Mouse (Mus musculus) R1 (cell line): ENCODE data around the gene Lrrfip2.

Experiments
- DNase-seq: peaks from one replicate; pipeline ENCODE4 v3.0.0-alpha.2; 2018; ENCODE audit warnings: low read depth, low spot score

Lrrfip2 gene

DNA sequence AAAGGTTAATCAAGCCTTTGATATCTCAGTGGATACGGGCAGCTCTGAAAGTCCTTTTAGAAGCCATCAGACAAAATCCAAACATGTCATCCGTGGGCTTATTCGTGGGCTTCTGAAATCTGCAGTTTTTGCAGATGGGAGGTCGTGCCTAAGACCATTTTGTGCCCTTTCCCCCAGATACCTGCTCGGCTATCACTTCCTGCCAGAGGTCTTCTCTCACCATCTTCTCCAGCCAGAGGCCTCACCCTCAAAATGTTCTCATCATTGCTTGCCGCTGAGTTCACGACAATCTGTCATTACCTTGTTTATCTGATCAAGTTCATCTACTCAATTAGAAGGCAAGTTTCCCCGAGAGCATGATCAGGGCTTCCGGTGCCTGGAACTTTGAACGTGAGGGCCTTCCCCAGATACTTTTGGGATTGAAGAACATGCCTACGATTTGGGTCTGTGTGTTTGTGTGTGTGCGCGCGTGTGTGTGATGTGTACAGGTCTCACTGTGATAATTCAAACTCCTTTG is at the start of gene Lrrfip2:
Lrrfip2 (plus strand) TSS at position 467 of the 517 bp plus-strand sequence.
- DNase-seq: no peak

DNA sequence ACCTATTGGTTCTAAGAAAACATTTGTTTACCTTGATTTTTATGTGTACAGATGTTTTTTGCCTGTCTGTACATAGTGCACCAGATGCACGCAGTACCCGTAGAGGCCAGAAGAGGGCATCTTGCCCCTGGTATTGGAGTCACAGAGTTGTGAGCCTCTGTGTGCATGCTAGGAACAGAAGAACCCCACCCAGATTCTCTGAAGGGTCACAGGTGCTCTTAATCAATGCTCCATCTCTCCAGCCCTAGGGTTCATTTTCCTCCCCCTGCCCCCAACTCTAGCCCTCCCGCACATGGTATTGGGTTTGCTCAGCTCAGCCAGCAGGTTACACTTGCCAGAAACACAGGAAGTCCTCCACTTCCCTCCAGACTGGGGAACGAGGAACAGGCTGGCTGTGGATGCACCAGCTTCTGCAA is 46.8 kb upstream of the Lrrfip2 start:
- peak; percentile 79 for DNase-seq

GRCm38 (mm10) chr9:111072175-111072574 is 45.2 kb upstream of the Lrrfip2 start:
- peak; percentile 53 for DNase-seq

DNA sequence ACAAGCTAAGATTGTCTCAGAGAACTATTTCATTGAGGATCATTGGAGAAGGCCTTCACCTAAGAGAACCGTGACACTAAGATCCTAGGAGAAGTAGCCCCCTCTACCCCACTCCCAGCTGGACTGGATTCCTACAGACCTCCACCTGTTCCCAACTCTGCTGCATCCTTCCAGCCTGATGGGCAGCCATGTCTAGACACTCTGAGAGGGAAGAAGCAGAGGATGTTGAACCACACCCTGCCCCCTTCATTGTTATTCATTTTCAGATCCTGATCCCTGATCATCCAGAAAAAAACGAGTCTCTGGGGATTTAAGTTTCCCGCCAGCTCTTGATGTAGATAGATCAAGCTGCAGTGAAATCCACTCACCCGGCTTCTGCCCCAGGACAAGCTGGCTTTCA is 44.4 kb upstream of the Lrrfip2 start:
- peak; percentile 63 for DNase-seq

DNA sequence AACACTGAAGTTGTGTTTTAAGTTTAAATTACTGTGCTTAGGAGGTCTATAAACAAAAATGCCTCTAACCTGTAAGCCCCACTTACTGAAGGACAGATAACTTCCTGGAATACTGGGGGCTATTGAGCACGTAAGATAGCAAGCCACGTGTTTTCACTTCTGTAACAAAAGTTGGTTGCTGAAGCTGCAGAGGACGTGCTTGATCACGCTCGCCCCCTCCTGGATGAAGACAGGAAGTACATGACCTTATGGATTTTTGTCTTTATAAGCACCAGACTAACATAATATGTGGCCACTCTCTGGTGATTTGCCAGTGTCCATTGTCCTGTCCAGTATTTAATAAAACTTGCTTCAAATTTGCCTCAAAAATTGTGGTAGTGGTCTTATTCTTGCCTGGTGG is 39.6 kb upstream of the Lrrfip2 start:
- peak; percentile 72 for DNase-seq

DNA sequence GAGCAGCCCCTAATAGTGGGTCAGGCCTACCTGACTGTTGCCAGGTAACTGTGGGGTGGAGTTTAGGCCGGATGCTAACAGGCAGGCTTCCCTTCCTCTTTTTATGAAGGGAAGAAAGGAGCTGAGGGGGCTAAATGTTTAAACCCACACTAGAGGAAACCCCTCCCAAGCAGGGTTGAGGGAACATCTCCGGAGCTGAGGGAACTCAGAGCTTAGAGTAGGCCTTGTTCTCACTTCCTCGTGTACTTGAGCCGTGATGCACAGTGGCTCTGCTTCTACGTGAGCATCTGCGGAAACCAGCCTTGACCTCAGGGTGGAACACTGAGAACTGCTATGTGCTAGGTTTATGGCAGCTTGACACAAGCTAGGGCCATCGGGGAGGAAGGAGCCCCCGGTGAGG is 36.6 kb upstream of the Lrrfip2 start:
- DNase-seq: no peak

DNA sequence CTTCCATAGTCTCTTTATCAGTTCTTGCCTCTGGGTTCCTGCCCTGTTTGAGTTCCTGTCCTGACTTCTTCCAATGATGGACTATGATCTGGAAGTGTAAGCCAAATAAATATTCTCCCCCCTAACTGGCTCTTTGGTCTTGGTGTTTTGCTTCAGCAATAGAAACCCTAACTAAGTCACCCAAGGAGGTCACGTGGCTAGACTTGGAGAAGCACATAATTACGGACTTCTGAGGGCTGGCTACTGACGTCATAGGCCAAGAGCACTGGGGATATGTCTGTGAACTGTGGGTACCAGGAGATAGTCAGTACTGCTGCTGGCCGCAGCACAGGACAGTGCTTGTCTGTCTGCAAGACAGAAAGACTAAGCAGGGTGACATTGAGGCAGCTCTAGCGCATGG is 35.6 kb upstream of the Lrrfip2 start:
- DNase-seq: no peak

- DNase-seq: no peak
Observed at GRCm38 (mm10) chr9:111085329-111085728, 32.1 kb upstream of the Lrrfip2 start.

- DNase-seq: no peak
Observed at GRCm38 (mm10) chr9:111086137-111086536, 31.3 kb upstream of the Lrrfip2 start.

DNA sequence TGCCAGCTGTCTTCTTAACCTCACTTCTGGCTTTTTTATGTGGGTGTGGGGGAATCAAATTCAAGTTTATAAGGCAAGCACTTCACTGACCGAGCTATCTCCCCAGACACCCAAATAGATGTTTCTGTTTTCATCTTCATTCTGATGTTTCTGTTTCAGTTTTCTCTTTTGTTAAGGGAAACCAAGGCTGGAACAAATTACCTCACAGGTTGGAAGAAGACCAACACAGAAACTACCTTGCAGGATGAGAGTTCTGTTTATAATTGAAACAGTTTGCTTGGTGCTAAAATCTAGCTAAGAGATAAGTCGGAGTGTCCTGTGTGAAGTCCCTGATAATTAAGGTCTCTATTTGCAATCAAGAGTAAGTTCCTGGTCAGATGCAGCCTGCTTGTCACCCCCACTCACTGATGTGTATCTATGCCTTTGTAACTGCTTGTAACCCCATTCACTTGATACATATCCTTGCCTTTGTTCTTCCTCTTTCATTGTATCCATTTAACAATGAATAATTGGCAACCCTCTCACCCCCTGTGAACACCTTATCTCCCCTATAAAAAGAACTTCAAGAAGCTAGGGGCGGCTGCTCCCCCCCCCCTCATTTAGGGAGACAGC is 30.3 kb upstream of the Lrrfip2 start:
- no peak for DNase-seq

- DNase-seq: no peak
Observed at GRCm38 (mm10) chr9:111087960-111088359, 29.4 kb upstream of the Lrrfip2 start.

GRCm38 (mm10) chr9:111088886-111089285 is 28.5 kb upstream of the Lrrfip2 start:
- no peak for DNase-seq

DNA sequence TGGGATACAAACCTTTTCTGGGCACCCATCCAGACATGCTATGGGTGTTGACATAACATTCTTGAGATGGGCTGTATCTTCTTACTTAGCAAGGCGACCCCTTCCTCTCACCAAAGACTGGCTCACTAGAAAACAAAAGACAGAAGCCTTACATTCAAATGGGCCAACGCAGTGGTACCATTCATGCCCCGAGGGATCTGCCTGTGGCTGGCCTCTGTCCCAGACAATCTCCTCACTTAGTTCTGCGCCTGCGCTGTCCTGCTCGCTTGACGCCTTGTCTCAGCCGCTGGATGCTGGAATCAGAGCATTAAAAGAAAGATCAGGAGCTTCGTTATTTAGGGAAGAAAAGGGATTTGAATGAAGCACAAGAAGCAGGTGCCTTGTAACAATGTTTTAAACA is 24.7 kb upstream of the Lrrfip2 start:
- DNase-seq: no peak

- DNase-seq: peak; percentile 76
Observed at GRCm38 (mm10) chr9:111093094-111093493, 24.3 kb upstream of the Lrrfip2 start.

DNA sequence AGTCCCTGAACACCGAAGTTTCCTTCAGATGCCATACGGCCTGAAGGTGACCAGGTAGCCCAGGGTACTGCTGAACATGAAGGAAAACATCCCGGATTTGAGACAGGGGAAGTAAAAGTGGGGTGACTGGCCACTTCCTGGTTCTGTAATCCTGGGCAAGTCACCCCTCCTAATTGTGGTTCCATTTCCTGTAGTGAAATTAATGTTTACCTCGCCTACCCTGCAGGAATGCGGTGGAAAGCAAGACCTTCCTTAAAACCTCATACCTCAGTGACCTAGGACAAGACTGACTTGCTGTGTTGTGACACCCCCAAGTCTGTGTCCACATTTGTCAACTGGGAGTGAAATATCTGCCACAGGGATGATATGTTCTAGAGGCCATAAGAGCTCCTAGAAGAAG is 22.8 kb upstream of the Lrrfip2 start:
- no peak for DNase-seq

DNA sequence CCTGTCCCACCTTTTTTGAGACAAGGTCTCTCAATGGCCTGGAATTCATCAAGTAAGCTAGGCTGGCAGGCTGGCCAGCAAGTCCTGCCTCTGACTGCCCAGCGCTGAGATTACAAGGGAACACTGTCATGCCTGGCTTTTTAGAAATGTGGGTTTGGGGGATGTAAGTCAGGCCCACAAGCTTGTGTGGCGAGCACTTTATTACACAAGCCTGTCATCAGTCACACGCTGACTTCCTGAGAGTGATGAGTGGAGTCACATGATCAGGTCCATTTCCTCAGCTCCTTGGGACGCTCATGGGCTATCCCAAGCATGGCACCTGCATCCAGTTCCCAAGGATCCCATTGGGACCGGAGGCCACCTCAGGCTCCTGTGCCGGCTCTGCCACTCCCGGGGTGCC is 21.7 kb upstream of the Lrrfip2 start:
- DNase-seq: no peak

GRCm38 (mm10) chr9:111096419-111097326 is 20.7 kb upstream of the Lrrfip2 start:
- no peak for DNase-seq

DNA sequence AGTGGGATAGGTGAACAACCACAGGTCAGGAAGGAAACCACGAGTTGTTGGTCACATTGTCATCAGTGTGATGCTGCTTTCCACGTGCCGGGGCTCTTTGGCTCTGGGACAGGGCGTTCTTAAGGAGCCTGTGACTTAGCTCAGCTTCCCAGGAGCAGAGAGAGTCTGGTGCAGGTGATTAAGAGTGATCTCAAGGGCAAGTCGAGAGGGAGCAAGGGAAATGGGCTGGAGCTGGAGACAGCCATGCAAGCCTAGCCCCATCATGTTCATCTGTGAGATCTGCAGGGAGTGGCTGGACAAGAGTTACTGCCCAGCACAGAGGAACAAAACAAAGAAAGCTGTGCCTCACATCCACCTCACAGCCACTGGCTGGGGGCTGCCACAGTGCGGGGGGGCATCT is 19.8 kb upstream of the Lrrfip2 start:
- DNase-seq: no peak

GRCm38 (mm10) chr9:111100406-111100805 is 17.0 kb upstream of the Lrrfip2 start:
- no peak for DNase-seq

- DNase-seq: no peak
Observed at GRCm38 (mm10) chr9:111103293-111103692, 14.1 kb upstream of the Lrrfip2 start.

- DNase-seq: no peak
Observed at GRCm38 (mm10) chr9:111103893-111104292, 13.5 kb upstream of the Lrrfip2 start.

- DNase-seq: no peak
Observed at GRCm38 (mm10) chr9:111107863-111108262, 9.5 kb upstream of the Lrrfip2 start.

GRCm38 (mm10) chr9:111117794-111118251 is 431 bp downstream of the Lrrfip2 start:
- peak; percentile 75 for DNase-seq
